Mouse (Mus musculus) spleen, adult 2 months (tissue): ENCODE data around the gene Gm37240.

Source experiments
- CTCF ChIP-seq: fragments of 200-500 bp; IDR thresholded peaks from 2 replicates; pipeline ENCODE4 v1.5.1; 2011; ENCODE audit warnings: mild to moderate bottlenecking, inconsistent platforms; ENCODE audit not compliant: insufficient read depth, insufficient read length, insufficient replicate concordance; ENCODE audit errors: extremely low read depth
- POLR2A ChIP-seq: fragments of 200-500 bp; IDR thresholded peaks from 2 replicates; pipeline ENCODE4 v1.6.1; 2011; ENCODE audit warnings: low read depth, low read length, inconsistent platforms

GRCm38 (mm10) chr3:85854143-85854542 is 33.2 kb downstream of the Gm37240 start:
- TF ChIP-seq CTCF (no peak), POLR2A (no peak)
